ENCODE assay signal across 19 mouse cellular contexts in the genomic region with DNA sequence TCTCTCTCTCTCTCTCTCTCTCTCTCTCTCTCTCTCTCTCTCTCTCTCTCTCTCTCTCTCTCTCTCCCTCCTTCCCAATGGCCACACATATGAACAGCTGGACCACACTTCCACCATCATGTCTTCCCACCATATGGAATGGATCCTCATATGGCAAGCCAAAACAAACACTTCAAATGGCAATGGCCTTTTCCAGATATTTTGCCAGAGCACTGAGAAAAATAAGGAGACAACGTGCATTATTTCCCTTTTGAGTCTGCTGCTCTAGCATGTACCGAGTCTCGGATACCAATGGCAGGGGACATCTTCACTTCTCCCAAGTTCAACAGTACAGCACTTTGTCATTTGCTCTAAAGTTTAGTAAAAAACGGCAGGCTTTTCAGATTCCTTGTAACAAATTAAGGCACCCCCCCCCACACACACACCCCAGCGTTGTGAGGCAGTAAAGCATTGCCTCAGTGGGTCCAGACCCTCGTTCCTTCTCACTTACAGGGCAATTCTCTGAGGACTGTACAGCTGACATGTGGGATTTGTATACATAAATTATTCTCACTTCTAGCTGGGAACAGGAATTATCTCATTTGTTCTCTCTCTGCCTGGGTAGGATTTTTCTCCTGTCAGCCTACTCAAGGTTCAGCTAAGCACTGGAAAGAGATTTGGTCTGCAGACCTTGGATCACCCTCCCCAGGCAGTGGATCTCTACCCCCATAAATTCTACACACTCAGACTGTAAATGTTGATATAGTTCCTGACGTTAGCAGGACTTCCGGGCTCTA.
DNase-seq lines count a peak whose midpoint lies in the region; ATAC-seq and TF ChIP-seq lines count a peak whose summit lies in the region.
"Had no signal": no experiment of that assay in that cellular context is flagged by ENCODE, and none has a peak within 500 bp of the region (broad histone marks: within the 10 kb centered on the region; RNA-seq: fewer than 3 reads in every experiment).

No protein-coding gene starts in this region.

- no peak for DNase-seq in kidney, postnatal 36 days
- DNase-seq in lung, embryonic 14.5 days, result peak; percentile 87
- DNase-seq in lung, postnatal 25 days (ENCODE audit: low spot score), result no peak
- DNase-seq: adrenal gland, postnatal 36 days; B cell, adult 2 months; cerebellum, adult 18-20 months; liver, postnatal 0 days; thymus, postnatal 4 days had no signal

- peaks cover 19% of the 10 kb centered on the region for H3K4me1 ChIP-seq in kidney, embryonic 15.5 days
- H3K4me1 ChIP-seq in lung, embryonic 14.5 days (ENCODE audit: insufficient read depth), result peaks cover 6% of the 10 kb centered on the region
- peaks cover 3% of the 10 kb centered on the region for H3K4me1 ChIP-seq in intestine, embryonic 16.5 days (ENCODE audit: control insufficient read depth, insufficient read depth, low read length)
- H3K4me1 ChIP-seq in stomach, embryonic 15.5 days, result no peaks in the 10 kb centered on the region
- H3K4me1 ChIP-seq in forebrain, embryonic 12.5 days, result peaks cover 5% of the 10 kb centered on the region; the same call in 1 of the 2 replicates
- H3K4me1 ChIP-seq: liver, embryonic 12.5 days; midbrain, embryonic 15.5 days; neural tube, embryonic 15.5 days had no signal

- H3K4me2 ChIP-seq in kidney, embryonic 15.5 days, result 0 out of 2 replicates have a peak overlapping the region, but pooled peaks have one; percentile 2
- peak overlapping the region; percentile 23 for H3K4me2 ChIP-seq in lung, embryonic 14.5 days
- H3K4me2 ChIP-seq in intestine, embryonic 16.5 days (ENCODE audit: low read depth, low read length), result no peak overlapping the region
- H3K4me2 ChIP-seq in stomach, embryonic 15.5 days, result 0 out of 2 replicates have a peak overlapping the region, but pooled peaks have one; percentile 0
- H3K4me2 ChIP-seq in forebrain, embryonic 12.5 days, result no peak overlapping the region
- H3K4me2 ChIP-seq: liver, embryonic 12.5 days had no signal

- WGBS in kidney, embryonic 15.5 days, result 32% methylated on average over 8 of the region's 8 CpGs
- 37% methylated on average over 8 of the region's 8 CpGs for WGBS in lung, embryonic 14.5 days
- 49% methylated on average over 8 of the region's 8 CpGs for WGBS in intestine, embryonic 16.5 days
- WGBS in stomach, embryonic 15.5 days, result 38% methylated on average over 8 of the region's 8 CpGs
- 85% methylated on average over 8 of the region's 8 CpGs for WGBS in forebrain, embryonic 12.5 days

- TF ChIP-seq CTCF in lung, embryonic 14.5 days (IDR thresholded peaks at IDR 0.05; ENCODE audit: low read depth), result no peak

- ATAC-seq in kidney, embryonic 15.5 days (replicated peaks; ENCODE audit: low FRiP score), result peak; percentile 81
- ATAC-seq in lung, embryonic 14.5 days (ENCODE audit: insufficient read depth), result peak; percentile 90
- ATAC-seq in intestine, embryonic 16.5 days, result peak; percentile 56
- peak; percentile 48; the same call in 1 of the 2 replicates for ATAC-seq in stomach, embryonic 15.5 days (ENCODE audit: insufficient read depth, low FRiP score, low read depth)
- ATAC-seq in forebrain, embryonic 12.5 days (ENCODE audit: low FRiP score), result no peak
- ATAC-seq: liver, embryonic 12.5 days; liver, postnatal 0 days had no signal

- peak overlapping the region; percentile 82 for H3K27ac ChIP-seq in kidney, embryonic 15.5 days
- H3K27ac ChIP-seq in lung, embryonic 14.5 days (ENCODE audit: low read depth), result peak overlapping the region; percentile 72
- H3K27ac ChIP-seq in intestine, embryonic 16.5 days (ENCODE audit: low read length), result peak overlapping the region; percentile 61
- H3K27ac ChIP-seq in stomach, embryonic 15.5 days, result peak overlapping the region; percentile 76
- H3K27ac ChIP-seq in forebrain, embryonic 12.5 days, result no peak overlapping the region
- H3K27ac ChIP-seq: hindbrain, embryonic 13.5 days; liver, embryonic 12.5 days; midbrain, embryonic 15.5 days; neural tube, embryonic 15.5 days had no signal

- H3K36me3 ChIP-seq in kidney, embryonic 15.5 days, result no peaks in the 10 kb centered on the region
- no peaks in the 10 kb centered on the region for H3K36me3 ChIP-seq in lung, embryonic 14.5 days (ENCODE audit: insufficient read depth)
- no peaks in the 10 kb centered on the region for H3K36me3 ChIP-seq in intestine, embryonic 16.5 days (ENCODE audit: control insufficient read depth, insufficient read depth, low read length)
- no peaks in the 10 kb centered on the region for H3K36me3 ChIP-seq in stomach, embryonic 15.5 days
- H3K36me3 ChIP-seq in forebrain, embryonic 12.5 days (replicated peaks), result no peaks in the 10 kb centered on the region
- H3K36me3 ChIP-seq: hindbrain, embryonic 13.5 days; liver, embryonic 12.5 days; midbrain, embryonic 10.5 days; midbrain, embryonic 15.5 days; neural tube, embryonic 15.5 days had no signal

- H3K27me3 ChIP-seq in kidney, embryonic 15.5 days, result no peaks in the 10 kb centered on the region
- H3K27me3 ChIP-seq in lung, embryonic 14.5 days (ENCODE audit: insufficient read depth, low read length), result no peaks in the 10 kb centered on the region
- H3K27me3 ChIP-seq in intestine, embryonic 16.5 days (replicated peaks; ENCODE audit: control insufficient read depth, insufficient read depth, low read length), result no peaks in the 10 kb centered on the region
- no peaks in the 10 kb centered on the region for H3K27me3 ChIP-seq in stomach, embryonic 15.5 days (replicated peaks)
- no peaks in the 10 kb centered on the region for H3K27me3 ChIP-seq in forebrain, embryonic 12.5 days
- H3K27me3 ChIP-seq: hindbrain, embryonic 13.5 days; liver, embryonic 12.5 days; midbrain, embryonic 15.5 days; neural tube, embryonic 15.5 days had no signal

- H3K9ac ChIP-seq in kidney, embryonic 15.5 days, result no peak overlapping the region
- no peak overlapping the region for H3K9ac ChIP-seq in lung, embryonic 14.5 days
- no peak overlapping the region for H3K9ac ChIP-seq in intestine, embryonic 16.5 days (ENCODE audit: low read depth, low read length)
- H3K9ac ChIP-seq in stomach, embryonic 15.5 days, result no peak overlapping the region
- H3K9ac ChIP-seq in forebrain, embryonic 12.5 days, result no peak overlapping the region
- H3K9ac ChIP-seq: forebrain, postnatal 0 days; hindbrain, embryonic 13.5 days; liver, embryonic 12.5 days; liver, postnatal 0 days; midbrain, embryonic 15.5 days; neural tube, embryonic 15.5 days had no signal

- no peak overlapping the region for H3K4me3 ChIP-seq in kidney, embryonic 15.5 days (replicated peaks)
- no peak overlapping the region for H3K4me3 ChIP-seq in lung, embryonic 14.5 days (ENCODE audit: low read depth, low read length)
- no peak overlapping the region for H3K4me3 ChIP-seq in intestine, embryonic 16.5 days (ENCODE audit: low read length)
- no peak overlapping the region for H3K4me3 ChIP-seq in stomach, embryonic 15.5 days (replicated peaks)
- no peak overlapping the region for H3K4me3 ChIP-seq in forebrain, embryonic 12.5 days (replicated peaks)
- H3K4me3 ChIP-seq: erythroblast, embryonic 14.5 days; hindbrain, embryonic 13.5 days; liver, embryonic 12.5 days; midbrain, embryonic 10.5 days; midbrain, embryonic 15.5 days; neural tube, embryonic 15.5 days had no signal

- H3K9me3 ChIP-seq in kidney, embryonic 15.5 days (replicated peaks), result no peaks in the 10 kb centered on the region
- H3K9me3 ChIP-seq in lung, embryonic 14.5 days (ENCODE audit: low read depth, low read length), result no peaks in the 10 kb centered on the region
- no peaks in the 10 kb centered on the region for H3K9me3 ChIP-seq in intestine, embryonic 16.5 days (ENCODE audit: control insufficient read depth, low read length)
- no peaks in the 10 kb centered on the region for H3K9me3 ChIP-seq in stomach, embryonic 15.5 days
- no peaks in the 10 kb centered on the region for H3K9me3 ChIP-seq in forebrain, embryonic 12.5 days
- H3K9me3 ChIP-seq: hindbrain, embryonic 13.5 days; liver, embryonic 12.5 days; midbrain, embryonic 10.5 days; midbrain, embryonic 15.5 days; neural tube, embryonic 15.5 days had no signal

Comparison
In these comparisons a context has a peak if more than half of its experiments do, and no peak if none do; other contexts are left out.
1. H3K4me2 ChIP-seq: peak in kidney, embryonic 15.5 days (single experiment), lung, embryonic 14.5 days (single experiment) and stomach, embryonic 15.5 days (single experiment); none in intestine, embryonic 16.5 days (single experiment) and forebrain, embryonic 12.5 days (single experiment).